Mouse (Mus musculus): Measurements from ENCODE around the gene Galnt9. TPM values are rescaled to one million over a fixed set of nuclear protein-coding genes. Genes with fewer than 3 reads are reported as not detected.

Gene Galnt9
- polyA plus RNA-seq, 1 experiment from 2014 or later: 23.9 TPM

DNA sequence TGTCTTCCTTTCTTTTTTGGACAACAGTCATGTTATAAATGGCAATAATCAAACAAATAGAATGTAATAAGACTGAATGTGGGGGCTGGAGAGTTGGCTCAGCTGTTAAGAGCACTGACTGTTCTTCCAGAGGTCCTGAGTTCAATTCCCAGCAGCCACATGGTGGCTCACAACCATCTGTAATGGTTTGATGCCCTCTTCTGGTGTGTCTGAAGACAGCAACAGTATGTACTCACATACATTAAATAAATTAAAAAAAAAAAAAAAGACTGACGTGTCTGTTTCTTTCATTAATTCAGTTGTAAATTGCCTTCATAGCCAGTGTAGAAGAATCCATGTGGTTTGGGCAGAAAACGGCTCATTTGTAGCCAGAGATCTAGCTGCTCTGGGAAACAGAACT is 80.2 kb downstream of the Galnt9 start:
- ATAC-seq (ENCODE audit: low FRiP score) (no peak), DNase-seq (ENCODE audit: low spot score) (no peak)
- Histone ChIP-seq H3K4me2 (replicated peaks) (no peak overlapping the region), H3K4me3 (replicated peaks; ENCODE audit: low read length) (no peak overlapping the region), H3K9me3 (ENCODE audit: control insufficient read depth, low read length) (no peaks in the 10 kb centered on the region), H3K27ac (no peak overlapping the region), H3K4me1 (replicated peaks; ENCODE audit: control insufficient read depth, insufficient read depth, low read length) (no peaks in the 10 kb centered on the region), H3K36me3 (replicated peaks; ENCODE audit: control insufficient read depth, insufficient read depth) (peaks cover 7% of the 10 kb centered on the region; the same call in 1 of the 2 replicates), H3K27me3 (ENCODE audit: control insufficient read depth, insufficient read depth, low read length) (no peaks in the 10 kb centered on the region), H3K9ac (no peak overlapping the region)
- WGBS: 77% methylated on average over 2 of the region's 2 CpGs

DNA sequence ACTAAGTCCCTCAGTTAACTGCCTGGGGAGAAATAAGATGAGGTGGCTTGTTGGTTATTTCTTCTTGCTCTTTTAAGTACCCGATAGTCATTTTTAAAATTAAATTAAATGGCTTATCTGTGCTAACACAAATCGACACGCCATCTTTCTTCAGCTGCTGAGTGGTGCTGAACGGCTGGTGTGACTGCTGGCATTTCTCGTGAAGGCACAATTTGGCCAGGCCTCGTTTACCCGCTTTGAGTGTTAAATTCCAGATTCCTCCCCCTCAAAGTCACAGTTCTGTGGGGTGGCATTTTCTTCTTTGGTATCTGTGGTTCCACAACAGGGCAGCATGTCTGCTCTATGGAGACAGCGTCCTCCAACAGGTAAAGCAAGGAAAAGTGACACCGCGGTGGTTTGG is 83.2 kb downstream of the Galnt9 start:
- DNase-seq (ENCODE audit: low spot score) (no peak), ATAC-seq (ENCODE audit: low FRiP score) (no peak)
- H3K4me2 ChIP-seq (replicated peaks): no peak overlapping the region

GRCm38 (mm10) chr5:110628156-110628555 is 84.0 kb downstream of the Galnt9 start:
- H3K9ac ChIP-seq: no peak overlapping the region
- ATAC-seq (ENCODE audit: low FRiP score) (no peak), DNase-seq (ENCODE audit: low spot score) (no peak)
- peak overlapping the region; percentile 3; the same call in 1 of the 2 replicates for H3K4me2 ChIP-seq (replicated peaks)
- 20% methylated on average over 19 of the region's 19 CpGs for WGBS
- H3K27me3 ChIP-seq (ENCODE audit: control insufficient read depth, insufficient read depth, low read length): no peaks in the 10 kb centered on the region
- no peaks in the 10 kb centered on the region for H3K9me3 ChIP-seq (ENCODE audit: control insufficient read depth, low read length)
- H3K27ac ChIP-seq: no peak overlapping the region
- H3K4me3 ChIP-seq (replicated peaks; ENCODE audit: low read length): no peak overlapping the region
- H3K4me1 ChIP-seq (replicated peaks; ENCODE audit: control insufficient read depth, insufficient read depth, low read length): no peaks in the 10 kb centered on the region
- H3K36me3 ChIP-seq (replicated peaks; ENCODE audit: control insufficient read depth, insufficient read depth): no peaks in the 10 kb centered on the region

More for the DNA sequence above, 83.2 kb downstream of the Galnt9 start:
- H3K9ac ChIP-seq: no peak overlapping the region
- H3K27me3 ChIP-seq (ENCODE audit: control insufficient read depth, insufficient read depth, low read length): no peaks in the 10 kb centered on the region
- no peaks in the 10 kb centered on the region for H3K9me3 ChIP-seq (ENCODE audit: control insufficient read depth, low read length)
- H3K4me1 ChIP-seq (replicated peaks; ENCODE audit: control insufficient read depth, insufficient read depth, low read length): no peaks in the 10 kb centered on the region
- H3K27ac ChIP-seq: no peak overlapping the region
- H3K36me3 ChIP-seq (replicated peaks; ENCODE audit: control insufficient read depth, insufficient read depth): no peaks in the 10 kb centered on the region
- H3K4me3 ChIP-seq (replicated peaks; ENCODE audit: low read length): no peak overlapping the region
- WGBS: 73% methylated on average over 10 of the region's 10 CpGs

GRCm38 (mm10) chr5:110629525-110630120 is 85.5 kb downstream of the Galnt9 start:
- 80% methylated on average over 2 of the region's 2 CpGs for WGBS
- no peak overlapping the region for H3K4me2 ChIP-seq (replicated peaks)

GRCm38 (mm10) chr5:110635951-110636707 is 92.0 kb downstream of the Galnt9 start:
- whole genome bisulfite sequencing: 46% methylated on average over 6 of the region's 6 CpGs
- H3K4me2 ChIP-seq (replicated peaks): no peak overlapping the region
- ATAC-seq (ENCODE audit: low FRiP score) (peak; percentile 34; the same call in 1 of the 2 replicates), DNase-seq (ENCODE audit: low spot score) (peak; percentile 80)
- H3K27me3 ChIP-seq (ENCODE audit: control insufficient read depth, insufficient read depth, low read length): no peaks in the 10 kb centered on the region
- H3K9ac ChIP-seq: no peak overlapping the region
- no peaks in the 10 kb centered on the region for H3K9me3 ChIP-seq (ENCODE audit: control insufficient read depth, low read length)
- H3K4me3 ChIP-seq (replicated peaks; ENCODE audit: low read length): no peak overlapping the region
- H3K36me3 ChIP-seq (replicated peaks; ENCODE audit: control insufficient read depth, insufficient read depth): no peaks in the 10 kb centered on the region
- no peaks in the 10 kb centered on the region for H3K4me1 ChIP-seq (replicated peaks; ENCODE audit: control insufficient read depth, insufficient read depth, low read length)
- no peak overlapping the region for H3K27ac ChIP-seq

More at GRCm38 (mm10) chr5:110629525-110630120, 85.5 kb downstream of the Galnt9 start:
- Histone ChIP-seq H3K36me3 (replicated peaks; ENCODE audit: control insufficient read depth, insufficient read depth) (no peaks in the 10 kb centered on the region), H3K9ac (no peak overlapping the region), H3K27ac (no peak overlapping the region), H3K9me3 (ENCODE audit: control insufficient read depth, low read length) (no peaks in the 10 kb centered on the region), H3K4me1 (replicated peaks; ENCODE audit: control insufficient read depth, insufficient read depth, low read length) (no peaks in the 10 kb centered on the region), H3K27me3 (ENCODE audit: control insufficient read depth, insufficient read depth, low read length) (no peaks in the 10 kb centered on the region), H3K4me3 (replicated peaks; ENCODE audit: low read length) (no peak overlapping the region)
- ATAC-seq (ENCODE audit: low FRiP score) (no peak), DNase-seq (ENCODE audit: low spot score) (no peak)

- ATAC-seq (ENCODE audit: low FRiP score): no peak
Observed at GRCm38 (mm10) chr5:110638306-110639074, 94.3 kb downstream of the Galnt9 start.

GRCm38 (mm10) chr5:110639459-110639858 is 95.3 kb downstream of the Galnt9 start:
- DNase-seq (ENCODE audit: low spot score): peak; percentile 80
- Histone ChIP-seq H3K4me1 (replicated peaks; ENCODE audit: control insufficient read depth, insufficient read depth, low read length) (no peaks in the 10 kb centered on the region), H3K9me3 (ENCODE audit: control insufficient read depth, low read length) (no peaks in the 10 kb centered on the region), H3K27me3 (ENCODE audit: control insufficient read depth, insufficient read depth, low read length) (no peaks in the 10 kb centered on the region), H3K36me3 (replicated peaks; ENCODE audit: control insufficient read depth, insufficient read depth) (no peaks in the 10 kb centered on the region), H3K4me2 (replicated peaks) (peak overlapping the region; percentile 32), H3K4me3 (replicated peaks; ENCODE audit: low read length) (no peak overlapping the region), H3K27ac (no peak overlapping the region), H3K9ac (no peak overlapping the region)
- WGBS: 25% methylated on average over 12 of the region's 12 CpGs
- ATAC-seq (ENCODE audit: low FRiP score): no peak

More at GRCm38 (mm10) chr5:110638306-110639074, 94.3 kb downstream of the Galnt9 start:
- no peak overlapping the region for H3K27ac ChIP-seq
- no peaks in the 10 kb centered on the region for H3K4me1 ChIP-seq (replicated peaks; ENCODE audit: control insufficient read depth, insufficient read depth, low read length)
- H3K9me3 ChIP-seq (ENCODE audit: control insufficient read depth, low read length): no peaks in the 10 kb centered on the region
- 75% methylated on average over 7 of the region's 7 CpGs for WGBS
- H3K4me3 ChIP-seq (replicated peaks; ENCODE audit: low read length): no peak overlapping the region
- no peak overlapping the region for H3K9ac ChIP-seq
- H3K27me3 ChIP-seq (ENCODE audit: control insufficient read depth, insufficient read depth, low read length): no peaks in the 10 kb centered on the region
- no peaks in the 10 kb centered on the region for H3K36me3 ChIP-seq (replicated peaks; ENCODE audit: control insufficient read depth, insufficient read depth)
- no peak overlapping the region for H3K4me2 ChIP-seq (replicated peaks)
- no peak for DNase-seq (ENCODE audit: low spot score)

DNA sequence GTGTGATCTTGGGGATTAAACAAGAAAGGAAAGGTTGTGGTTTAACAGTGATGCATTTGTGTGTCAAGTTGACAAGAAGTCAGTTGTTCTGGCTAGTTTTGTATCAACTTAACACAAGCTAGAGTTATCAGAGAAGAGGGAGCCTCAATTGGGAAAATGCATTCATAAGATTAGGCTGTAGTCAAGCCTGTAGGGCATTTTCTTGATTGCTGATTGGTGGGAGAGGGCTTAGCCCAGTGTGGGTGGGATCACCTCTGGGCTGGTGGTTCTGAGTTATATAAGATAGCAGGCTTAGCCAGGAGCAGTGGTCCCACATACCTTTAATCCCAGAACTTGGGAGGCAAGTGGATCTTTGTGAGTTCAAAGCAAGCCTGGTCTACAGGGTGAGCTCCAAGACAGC is 102.2 kb downstream of the Galnt9 start:
- Histone ChIP-seq H3K4me1 (replicated peaks; ENCODE audit: control insufficient read depth, insufficient read depth, low read length) (no peaks in the 10 kb centered on the region), H3K4me3 (replicated peaks; ENCODE audit: low read length) (no peak overlapping the region), H3K36me3 (replicated peaks; ENCODE audit: control insufficient read depth, insufficient read depth) (peaks cover 59% of the 10 kb centered on the region), H3K9me3 (ENCODE audit: control insufficient read depth, low read length) (no peaks in the 10 kb centered on the region), H3K27me3 (ENCODE audit: control insufficient read depth, insufficient read depth, low read length) (no peaks in the 10 kb centered on the region), H3K27ac (no peak overlapping the region), H3K9ac (no peak overlapping the region), H3K4me2 (replicated peaks) (no peak overlapping the region)
- ATAC-seq (ENCODE audit: low FRiP score) (no peak), DNase-seq (ENCODE audit: low spot score) (no peak)

Measured in hindbrain, embryonic 14.5 days (tissue).